Mouse (Mus musculus) limb, embryonic 12.5 days (tissue): ENCODE measurements around the gene Fat3. TPM values are rescaled to one million over a fixed set of nuclear protein-coding genes. Genes with fewer than 3 reads are reported as not detected.

ENCODE experiments used
- ATAC-seq: fragments of 200-750 bp; cut with Nextera tagmentation; 2 replicates; pipeline ENCODE4 v1.8.0; 2017; ENCODE audit warnings: low read depth, moderate TSS enrichment; ENCODE audit not compliant: insufficient number of reproducible peaks, insufficient read depth, low FRiP score, low TSS enrichment
- H3K27ac ChIP-seq: fragments of 300-500 bp; sonication (generic); 2 replicates; pipeline ENCODE4 v1.5.1; 2016; ENCODE audit warnings: mild to moderate bottlenecking, moderate library complexity
- H3K27me3 ChIP-seq: fragments of 300-500 bp; sonication (generic); 2 replicates; pipeline ENCODE4 v1.6.1; 2016; ENCODE audit warnings: mild to moderate bottlenecking, moderate library complexity
- H3K36me3 ChIP-seq: fragments of 300-500 bp; sonication (generic); 2 replicates; pipeline ENCODE4 v1.6.1; 2016; ENCODE audit warnings: mild to moderate bottlenecking, moderate library complexity
- H3K4me1 ChIP-seq: fragments of 300-500 bp; sonication (generic); replicated peaks from 2 replicates; pipeline ENCODE4 v1.6.1; 2016
- H3K4me2 ChIP-seq: fragments of 300-500 bp; sonication (generic); 2 replicates; pipeline ENCODE4 v1.6.1; 2016; ENCODE audit warnings: mild to moderate bottlenecking, moderate library complexity
- H3K4me3 ChIP-seq: fragments of 300-500 bp; sonication (generic); replicated peaks from 2 replicates; pipeline ENCODE4 v1.5.1; 2016; ENCODE audit warnings: mild to moderate bottlenecking
- H3K9ac ChIP-seq: fragments of 300-500 bp; sonication (generic); replicated peaks from 2 replicates; pipeline ENCODE4 v1.6.1; 2016; ENCODE audit warnings: mild to moderate bottlenecking, moderate library complexity
- H3K9me3 ChIP-seq: fragments of 300-500 bp; sonication (generic); 2 replicates; pipeline ENCODE4 v1.6.1; 2016; ENCODE audit warnings: mild to moderate bottlenecking, moderate library complexity
- WGBS: fragments of 180-500 bp; shearing (Covaris S2); methylation state at CpG from one replicate; pipeline ENCODE4 v1.1.7; 2016; 5-methylcytosine and 5-hydroxymethylcytosine counted together
- polyA plus RNA-seq: library from polyadenylated mRNA; unstranded; fragments of >200 nt; fragmentation: Nextera tagmentation; extraction: Ambion mirVana; gene quantifications from 2 replicates; pipeline ENCODE4 v1.2.1, GENCODE M21; 2016

Gene Fat3
- polyA plus RNA-seq, 1 experiment from 2014 or later: 5.1 TPM

DNA sequence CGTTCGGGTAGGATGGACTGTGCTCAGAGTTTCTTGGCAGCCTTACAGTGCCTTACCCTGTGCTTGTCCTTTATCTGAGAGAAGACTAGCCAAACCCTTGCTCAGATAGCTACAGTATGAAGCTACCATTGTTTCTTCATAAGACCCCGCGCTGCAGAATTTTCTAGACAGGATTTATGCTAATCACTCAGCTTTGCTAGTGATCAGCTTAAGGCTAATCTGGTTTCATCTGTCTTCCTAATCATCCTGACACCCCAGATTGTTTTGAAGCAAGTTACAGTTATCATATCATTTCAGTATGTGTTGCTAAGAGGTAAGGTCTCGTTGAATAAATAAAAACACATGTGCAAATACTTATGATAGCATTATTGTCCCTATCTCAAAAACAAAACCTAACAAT is 493.6 kb downstream of the Fat3 start:
- Histone ChIP-seq H3K27me3 (no peaks in the 10 kb centered on the region), H3K36me3 (no peaks in the 10 kb centered on the region), H3K4me1 (no peaks in the 10 kb centered on the region), H3K4me3 (no peak overlapping the region), H3K27ac (no peak overlapping the region), H3K9ac (no peak overlapping the region), H3K9me3 (0 out of 2 replicates have a peak, but pooled peaks cover 5% of the 10 kb centered on the region), H3K4me2 (no peak overlapping the region)
- ATAC-seq: no peak
- 84% methylated on average over 5 of the region's 5 CpGs for WGBS

DNA sequence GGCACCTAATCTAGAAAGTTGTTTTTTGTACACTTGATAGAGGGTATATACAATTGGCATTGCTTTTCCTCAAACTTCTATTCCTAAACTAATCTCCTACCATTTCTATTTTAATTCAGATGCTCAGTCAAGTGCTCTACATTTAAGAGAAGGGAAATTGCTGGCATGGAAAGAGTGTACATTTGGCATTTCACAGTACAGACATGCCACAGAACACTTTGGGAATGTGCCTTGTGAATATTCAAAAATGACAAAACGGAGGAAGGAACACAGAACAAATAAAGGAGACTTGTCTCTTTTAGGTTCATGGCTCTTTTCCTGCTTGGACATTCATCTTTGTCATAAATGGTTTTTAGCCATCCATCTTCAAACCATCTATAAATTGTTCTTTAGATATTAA is 498.1 kb downstream of the Fat3 start:
- H3K4me1 ChIP-seq: no peaks in the 10 kb centered on the region
- H3K36me3 ChIP-seq: peaks cover 6% of the 10 kb centered on the region; the same call in 1 of the 2 replicates
- H3K4me2 ChIP-seq: no peak overlapping the region
- no peak overlapping the region for H3K4me3 ChIP-seq
- H3K27me3 ChIP-seq: no peaks in the 10 kb centered on the region
- no peak overlapping the region for H3K9ac ChIP-seq
- no peak for ATAC-seq
- H3K9me3 ChIP-seq: no peaks in the 10 kb centered on the region
- H3K27ac ChIP-seq: no peak overlapping the region
- 92% methylated on average over 1 of the region's 1 CpGs for WGBS

DNA sequence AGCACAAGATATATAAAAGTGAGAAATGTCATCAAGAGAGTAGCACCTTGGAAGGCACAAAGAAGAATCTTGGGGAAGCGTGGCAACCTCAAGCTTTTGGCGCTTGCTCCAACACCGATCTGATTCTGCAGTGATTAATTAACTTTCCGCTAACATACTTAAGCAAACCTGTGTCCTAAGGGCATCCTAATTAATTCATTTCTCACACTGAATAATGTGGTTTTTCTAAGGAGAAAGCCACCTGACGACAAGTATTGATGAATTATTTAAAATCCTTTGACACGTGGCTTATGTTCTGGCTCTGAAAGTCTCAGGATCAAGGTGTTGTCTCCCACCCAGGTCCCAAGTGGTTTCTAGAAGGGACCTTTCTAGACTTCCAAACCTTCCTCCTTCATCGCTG is 506.3 kb downstream of the Fat3 start:
- no peaks in the 10 kb centered on the region for H3K27me3 ChIP-seq
- H3K4me1 ChIP-seq: no peaks in the 10 kb centered on the region
- no peak overlapping the region for H3K4me3 ChIP-seq
- H3K36me3 ChIP-seq: peaks cover 17% of the 10 kb centered on the region; the same call in 1 of the 2 replicates
- H3K4me2 ChIP-seq: no peak overlapping the region
- no peak overlapping the region for H3K9ac ChIP-seq
- no peak overlapping the region for H3K27ac ChIP-seq
- 82% methylated on average over 7 of the region's 7 CpGs for WGBS
- no peaks in the 10 kb centered on the region for H3K9me3 ChIP-seq
- no peak for ATAC-seq

DNA sequence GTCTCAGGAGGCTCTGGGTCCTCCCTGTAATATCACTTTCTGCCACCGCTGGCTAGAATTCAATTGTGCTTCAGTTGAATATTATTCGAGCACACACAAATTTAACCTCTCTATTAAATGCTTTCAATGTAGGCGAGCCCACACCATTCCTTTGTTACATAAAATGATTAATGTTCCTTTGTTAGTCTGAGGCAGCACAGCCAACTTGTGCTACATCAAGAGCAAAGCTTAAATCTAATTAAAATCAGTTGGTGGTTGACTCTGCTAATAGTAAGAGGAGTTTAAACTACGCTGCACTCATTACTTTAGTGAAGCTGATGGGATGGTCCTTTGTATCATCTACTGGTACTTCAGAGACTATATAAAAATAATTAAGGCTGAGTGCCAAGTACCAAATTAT is 506.9 kb downstream of the Fat3 start:
- no peak overlapping the region for H3K4me3 ChIP-seq
- no peaks in the 10 kb centered on the region for H3K4me1 ChIP-seq
- ATAC-seq: no peak
- no peaks in the 10 kb centered on the region for H3K9me3 ChIP-seq
- peaks cover 17% of the 10 kb centered on the region; the same call in 1 of the 2 replicates for H3K36me3 ChIP-seq
- H3K27ac ChIP-seq: no peak overlapping the region
- H3K4me2 ChIP-seq: no peak overlapping the region
- H3K9ac ChIP-seq: no peak overlapping the region
- no peaks in the 10 kb centered on the region for H3K27me3 ChIP-seq
- 74% methylated on average over 4 of the region's 4 CpGs for WGBS

DNA sequence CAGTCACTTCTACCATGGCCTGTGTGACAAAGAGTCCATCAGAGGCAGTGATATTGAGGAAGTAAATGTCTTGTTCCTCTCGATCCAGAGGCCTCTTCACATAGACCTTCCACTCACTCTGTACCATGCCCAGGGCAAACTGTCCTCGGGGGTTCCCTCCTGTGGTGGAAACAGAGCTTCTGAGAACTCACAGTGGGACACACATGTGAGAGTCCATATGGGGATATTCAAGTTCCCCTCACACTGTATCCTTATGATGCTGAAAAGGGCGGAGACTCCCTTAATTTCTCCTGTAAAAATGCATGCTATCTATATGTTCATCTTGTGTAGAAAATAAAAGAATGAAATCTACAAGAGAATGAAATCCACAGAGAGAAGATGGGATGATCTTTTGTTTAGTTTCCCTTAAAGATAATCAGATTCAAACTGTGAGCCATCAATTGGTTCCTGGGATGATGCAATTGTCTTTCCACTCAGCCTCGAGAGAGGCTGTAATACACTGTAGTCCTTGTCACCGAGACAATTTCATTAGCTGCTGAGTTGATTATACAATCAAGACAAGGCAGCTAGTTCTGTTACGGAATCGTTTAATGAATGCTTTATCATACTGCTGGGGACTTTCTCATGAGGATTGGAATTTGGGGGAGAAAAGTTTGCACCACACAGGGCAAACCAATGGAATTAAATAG is 508.8 kb downstream of the Fat3 start:
- H3K9me3 ChIP-seq: no peaks in the 10 kb centered on the region
- peaks cover 4% of the 10 kb centered on the region; the same call in 1 of the 2 replicates for H3K36me3 ChIP-seq
- no peak overlapping the region for H3K9ac ChIP-seq
- no peaks in the 10 kb centered on the region for H3K4me1 ChIP-seq
- H3K4me2 ChIP-seq: no peak overlapping the region
- H3K27ac ChIP-seq: no peak overlapping the region
- WGBS: 87% methylated on average over 7 of the region's 7 CpGs
- ATAC-seq: no peak
- H3K4me3 ChIP-seq: no peak overlapping the region
- H3K27me3 ChIP-seq: no peaks in the 10 kb centered on the region

DNA sequence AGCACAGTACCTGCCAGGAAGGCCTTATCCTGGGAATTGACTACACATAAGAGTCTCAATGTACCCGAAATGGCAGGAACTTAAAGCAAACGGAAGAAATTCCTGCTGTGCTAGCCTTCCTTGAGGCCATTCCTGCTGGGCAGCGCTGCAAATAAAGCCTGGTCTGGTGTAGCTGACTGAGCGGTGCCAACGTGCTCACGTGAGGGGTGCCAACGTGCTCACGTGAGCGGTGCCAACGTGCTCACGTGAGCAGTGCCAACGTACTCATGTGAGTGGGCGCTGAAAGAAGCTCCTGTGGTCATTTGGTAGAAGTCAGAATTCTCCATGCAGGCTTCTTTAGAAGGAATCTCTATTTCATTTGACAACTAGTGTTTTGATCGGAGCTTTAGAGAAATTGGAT is 522.8 kb downstream of the Fat3 start:
- Histone ChIP-seq H3K4me2 (no peak overlapping the region), H3K9ac (no peak overlapping the region), H3K27ac (no peak overlapping the region), H3K4me3 (no peak overlapping the region), H3K9me3 (no peaks in the 10 kb centered on the region), H3K4me1 (peaks cover 10% of the 10 kb centered on the region), H3K27me3 (no peaks in the 10 kb centered on the region), H3K36me3 (no peaks in the 10 kb centered on the region)
- 82% methylated on average over 14 of the region's 14 CpGs for WGBS
- ATAC-seq: no peak

DNA sequence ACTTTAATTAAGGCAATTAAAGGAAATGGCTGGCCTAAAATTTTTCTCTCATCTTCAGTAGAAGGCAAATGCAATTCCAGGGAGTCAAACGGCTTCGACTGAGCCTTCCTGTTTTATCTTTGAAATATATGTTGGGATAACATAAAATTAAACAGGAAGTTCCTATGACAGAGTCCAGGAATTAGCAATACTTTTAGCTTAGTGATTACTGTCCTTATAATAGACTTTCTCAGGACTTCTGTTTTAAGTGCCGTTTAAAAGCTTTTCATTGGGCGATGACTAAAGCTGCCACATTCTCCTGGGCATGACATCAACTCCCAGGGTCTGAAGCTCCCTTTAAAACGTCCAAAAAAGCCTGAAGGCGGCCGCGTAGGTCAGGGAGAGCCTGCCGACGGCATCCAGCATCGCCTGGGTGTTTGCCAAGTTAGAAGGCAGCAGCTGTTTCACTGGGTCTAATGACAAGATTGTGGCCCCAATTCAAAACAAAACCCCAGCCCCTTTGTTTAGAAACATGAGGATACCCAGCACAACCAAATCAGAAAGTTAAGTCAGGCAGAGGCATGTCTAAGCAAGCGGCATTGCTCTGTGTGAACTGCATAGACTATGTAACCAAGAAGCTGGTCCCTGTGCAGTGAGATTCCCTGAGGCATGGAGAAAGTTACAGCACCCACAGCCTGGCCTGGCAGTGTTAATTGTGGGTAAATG is 524.0 kb downstream of the Fat3 start:
- no peaks in the 10 kb centered on the region for H3K36me3 ChIP-seq
- H3K27ac ChIP-seq: peak overlapping the region; percentile 37; the same call in 1 of the 2 replicates
- ATAC-seq: no peak
- no peaks in the 10 kb centered on the region for H3K27me3 ChIP-seq
- H3K4me1 ChIP-seq: peaks cover 10% of the 10 kb centered on the region
- no peak overlapping the region for H3K4me2 ChIP-seq
- 53% methylated on average over 12 of the region's 12 CpGs for WGBS
- H3K9me3 ChIP-seq: no peaks in the 10 kb centered on the region
- no peak overlapping the region for H3K4me3 ChIP-seq
- no peak overlapping the region for H3K9ac ChIP-seq

DNA sequence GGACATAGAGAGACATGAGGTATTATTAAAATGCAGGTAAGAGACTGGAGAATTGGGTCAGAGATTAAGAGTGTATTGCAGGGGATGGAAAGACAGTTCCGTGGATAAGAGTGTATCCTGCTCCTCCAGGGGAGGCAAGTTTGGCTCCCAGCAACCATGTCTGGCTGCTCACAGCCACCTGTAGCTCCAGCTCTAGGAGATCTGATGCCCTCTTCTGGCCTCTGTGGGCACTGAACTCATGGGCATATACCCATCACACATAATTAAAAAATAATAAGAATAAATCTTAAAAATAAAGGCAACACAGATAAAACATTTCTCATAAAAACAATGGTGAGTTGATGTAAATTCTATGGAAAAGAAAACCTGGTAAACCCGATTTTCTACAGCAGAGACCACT is 525.1 kb downstream of the Fat3 start:
- no peak for ATAC-seq
- Histone ChIP-seq H3K9ac (no peak overlapping the region), H3K4me3 (no peak overlapping the region), H3K4me1 (peaks cover 10% of the 10 kb centered on the region), H3K27ac (no peak overlapping the region), H3K36me3 (no peaks in the 10 kb centered on the region), H3K27me3 (no peaks in the 10 kb centered on the region), H3K4me2 (no peak overlapping the region), H3K9me3 (no peaks in the 10 kb centered on the region)
- 92% methylated on average over 2 of the region's 2 CpGs for WGBS

DNA sequence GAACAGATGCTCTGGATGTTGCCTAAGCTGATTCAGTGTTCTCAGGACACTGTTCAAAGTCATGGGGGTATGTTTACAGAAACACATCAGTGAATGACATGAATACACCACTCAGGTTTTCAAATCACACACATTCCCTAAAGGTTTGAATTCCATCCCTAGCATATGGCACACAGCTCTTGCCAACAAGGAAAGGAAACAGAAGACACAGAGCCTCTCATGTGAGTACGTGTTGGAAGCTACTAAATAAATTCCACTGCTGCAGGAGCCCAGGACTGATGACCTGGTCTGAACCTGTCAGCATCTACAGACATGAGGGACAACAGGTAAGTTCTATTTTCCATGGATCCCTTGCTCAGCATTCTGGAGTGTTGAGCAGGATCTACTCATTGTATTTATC is 528.9 kb downstream of the Fat3 start:
- H3K27ac ChIP-seq: no peak overlapping the region
- WGBS: 71% methylated on average over 1 of the region's 1 CpGs
- H3K27me3 ChIP-seq: no peaks in the 10 kb centered on the region
- no peak overlapping the region for H3K4me3 ChIP-seq
- H3K9ac ChIP-seq: no peak overlapping the region
- no peak overlapping the region for H3K4me2 ChIP-seq
- H3K4me1 ChIP-seq: peaks cover 5% of the 10 kb centered on the region
- ATAC-seq: no peak
- no peaks in the 10 kb centered on the region for H3K36me3 ChIP-seq
- H3K9me3 ChIP-seq: no peaks in the 10 kb centered on the region

DNA sequence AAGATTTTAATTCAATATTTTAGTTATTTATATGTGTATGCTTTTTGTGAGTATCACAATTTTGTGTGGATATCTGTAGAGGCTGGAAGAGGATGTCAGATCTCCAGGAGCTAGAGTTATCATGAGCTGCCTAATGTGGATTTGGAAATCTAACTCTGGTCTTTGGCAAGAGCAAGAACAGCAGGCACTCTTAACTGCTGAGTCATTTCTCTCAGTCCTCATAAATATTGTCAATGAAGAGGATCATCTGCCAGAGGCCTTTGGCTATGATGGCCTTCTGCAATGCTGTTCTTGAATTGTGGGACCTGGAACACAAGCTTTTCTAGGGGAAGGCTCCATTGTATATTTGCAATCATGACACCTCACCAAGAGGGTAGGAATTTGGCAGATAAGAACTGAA is 529.7 kb downstream of the Fat3 start:
- ATAC-seq: no peak
- Histone ChIP-seq H3K9ac (no peak overlapping the region), H3K4me3 (no peak overlapping the region), H3K27me3 (no peaks in the 10 kb centered on the region), H3K27ac (no peak overlapping the region), H3K4me1 (no peaks in the 10 kb centered on the region), H3K9me3 (no peaks in the 10 kb centered on the region), H3K4me2 (no peak overlapping the region), H3K36me3 (no peaks in the 10 kb centered on the region)

DNA sequence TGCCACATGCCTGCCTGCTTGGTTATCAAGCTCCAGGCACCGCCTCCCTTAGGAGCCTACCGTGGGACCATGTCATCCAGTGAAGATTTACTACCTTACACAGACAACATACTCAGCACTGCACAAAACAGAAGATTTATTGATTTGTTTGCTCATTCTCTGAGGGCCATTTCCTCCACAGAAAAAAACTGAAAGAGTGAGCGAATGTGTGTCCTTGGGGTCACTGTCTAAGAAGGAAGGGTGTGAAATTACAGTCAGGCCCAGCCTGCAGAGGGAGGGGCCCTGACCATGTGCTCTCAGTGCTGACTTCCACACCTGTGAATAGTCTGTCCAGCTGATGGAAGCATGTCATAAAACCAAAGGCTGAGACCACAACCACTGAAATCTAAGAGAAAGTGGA is 536.9 kb downstream of the Fat3 start:
- H3K4me1 ChIP-seq: peaks cover 6% of the 10 kb centered on the region
- 26% methylated on average over 3 of the region's 3 CpGs for WGBS
- no peak overlapping the region for H3K4me3 ChIP-seq
- H3K27ac ChIP-seq: no peak overlapping the region
- H3K9me3 ChIP-seq: no peaks in the 10 kb centered on the region
- H3K9ac ChIP-seq: no peak overlapping the region
- no peak overlapping the region for H3K4me2 ChIP-seq
- H3K36me3 ChIP-seq: peaks cover 5% of the 10 kb centered on the region
- H3K27me3 ChIP-seq: no peaks in the 10 kb centered on the region
- peak; percentile 81 for ATAC-seq

DNA sequence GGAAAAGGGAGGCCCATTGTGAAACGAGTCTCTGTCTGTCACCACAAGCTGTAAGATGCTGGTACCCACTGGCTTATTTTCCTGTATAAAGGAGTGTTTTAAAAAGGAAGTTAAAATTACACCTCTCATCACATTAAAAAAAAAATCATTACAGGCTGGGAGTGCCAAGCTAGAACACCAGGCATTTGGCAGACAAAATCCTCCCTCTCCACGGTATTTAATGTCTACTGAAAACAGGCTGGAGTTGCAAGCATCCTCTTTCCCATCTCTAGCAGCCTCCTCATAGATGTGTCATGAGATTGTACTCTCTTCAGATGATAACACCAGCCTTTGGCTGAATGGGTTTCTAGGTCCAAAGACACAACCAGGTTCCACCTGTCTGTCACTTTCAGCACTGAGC is 538.2 kb downstream of the Fat3 start:
- 79% methylated on average over 2 of the region's 2 CpGs for WGBS
- peaks cover 6% of the 10 kb centered on the region for H3K4me1 ChIP-seq
- no peak overlapping the region for H3K4me2 ChIP-seq
- no peak overlapping the region for H3K9ac ChIP-seq
- peaks cover 5% of the 10 kb centered on the region for H3K36me3 ChIP-seq
- no peaks in the 10 kb centered on the region for H3K9me3 ChIP-seq
- H3K4me3 ChIP-seq: no peak overlapping the region
- H3K27me3 ChIP-seq: no peaks in the 10 kb centered on the region
- no peak for ATAC-seq
- H3K27ac ChIP-seq: no peak overlapping the region
